8 mouse cellular contexts compared by ENCODE assay signal in genomic region chr11:98295013-98295585, GRCm38 (mm10). TPM values are rescaled to one million over a fixed set of nuclear protein-coding genes. Genes with fewer than 3 reads are reported as not detected.
DNase-seq lines count a peak whose midpoint lies in the region; ATAC-seq lines count a peak whose summit lies in the region.

No protein-coding gene starts in this region.

- peak overlapping the region; percentile 88 for H3K27ac ChIP-seq in hindbrain, embryonic 13.5 days
- H3K27ac ChIP-seq in midbrain, embryonic 16.5 days (ENCODE audit: low read length) = peak overlapping the region; percentile 67; the same call in 1 of the 2 replicates

- H3K4me1 ChIP-seq in hindbrain, embryonic 13.5 days (replicated peaks) = peaks cover 71% of the 10 kb centered on the region
- peaks cover 33% of the 10 kb centered on the region for H3K4me1 ChIP-seq in midbrain, embryonic 16.5 days (ENCODE audit: control insufficient read depth, insufficient read depth, low read length)

- 6% methylated on average over 9 of the region's 9 CpGs for WGBS in hindbrain, embryonic 13.5 days
- 4% methylated on average over 9 of the region's 9 CpGs for WGBS in midbrain, embryonic 16.5 days

- H3K4me3 ChIP-seq in hindbrain, embryonic 13.5 days = peak overlapping the region; percentile 66
- peak overlapping the region; percentile 78 for H3K4me3 ChIP-seq in midbrain, embryonic 16.5 days (ENCODE audit: low read depth, low read length)

- H3K27me3 ChIP-seq in hindbrain, embryonic 13.5 days = peaks cover 25% of the 10 kb centered on the region
- peaks cover 8% of the 10 kb centered on the region for H3K27me3 ChIP-seq in midbrain, embryonic 16.5 days (ENCODE audit: control insufficient read depth, insufficient read depth, low read depth, low read length)

- peak overlapping the region; percentile 86 for H3K9ac ChIP-seq in hindbrain, embryonic 13.5 days
- H3K9ac ChIP-seq in midbrain, embryonic 16.5 days (ENCODE audit: low read depth, low read length) = peak overlapping the region; percentile 93

- no peaks in the 10 kb centered on the region for H3K9me3 ChIP-seq in hindbrain, embryonic 13.5 days
- H3K9me3 ChIP-seq in midbrain, embryonic 16.5 days (replicated peaks; ENCODE audit: control insufficient read depth, low read length, poor library complexity, severe bottlenecking) = no peaks in the 10 kb centered on the region

- no peaks in the 10 kb centered on the region for H3K36me3 ChIP-seq in hindbrain, embryonic 13.5 days
- no peaks in the 10 kb centered on the region for H3K36me3 ChIP-seq in midbrain, embryonic 16.5 days (ENCODE audit: control insufficient read depth, insufficient read depth, low read length)

- H3K4me2 ChIP-seq in hindbrain, embryonic 13.5 days = peak overlapping the region; percentile 88
- peak overlapping the region; percentile 90 for H3K4me2 ChIP-seq in midbrain, embryonic 16.5 days (ENCODE audit: low read length)

- DNase-seq in cerebellum, postnatal 4 days (ENCODE audit: low spot score in 2 of 2) = no peak
- DNase-seq in right cerebral cortex, postnatal 25 days = peak; percentile 36
- no peak for DNase-seq in right cerebral cortex, postnatal 36 days (ENCODE audit: low spot score in 2 of 2)
- DNase-seq in urinary bladder, postnatal 10 days (ENCODE audit: low spot score) = no peak
- DNase-seq in right cerebral cortex, adult 18-20 months = no peak

- peak; percentile 24; the same call in 1 of the 2 replicates for ATAC-seq in cerebellum, adult (ENCODE audit: insufficient number of reproducible peaks, low FRiP score, low TSS enrichment)
- ATAC-seq in hindbrain, embryonic 13.5 days (ENCODE audit: low FRiP score) = peak; percentile 7; the same call in 1 of the 2 replicates
- peak; percentile 19; the same call in 1 of the 2 replicates for ATAC-seq in midbrain, embryonic 16.5 days

RNA-seq across cellular contexts. Expression of gene Neurod2, which starts 34.3 kb away (rescaled TPM):
- 24.6 and 30.7 TPM in 2 replicates for polyA plus RNA-seq in hindbrain, embryonic 13.5 days (2015; fragmentation: Nextera tagmentation; extraction: Ambion mirVana)
- 4.5 and 5.6 TPM in 2 replicates for polyA plus RNA-seq in midbrain, embryonic 16.5 days (2015; fragmentation: Nextera tagmentation; extraction: Ambion mirVana)

RNA-seq across cellular contexts. Expression of gene Ppp1r1b, which starts 53.1 kb away (rescaled TPM):
- polyA plus RNA-seq in hindbrain, embryonic 13.5 days (2015; fragmentation: Nextera tagmentation; extraction: Ambion mirVana) = 1.1 and 2.4 TPM in 2 replicates
- polyA plus RNA-seq in midbrain, embryonic 16.5 days (2015; fragmentation: Nextera tagmentation; extraction: Ambion mirVana) = 2.4 and 2.9 TPM in 2 replicates
